ENCODE assay signal across 17 mouse cellular contexts in genomic region chr4:136801944-136802343, GRCm38 (mm10). TPM values are rescaled to one million over a fixed set of nuclear protein-coding genes. Genes with fewer than 3 reads are reported as not detected.
DNase-seq lines count a peak whose midpoint lies in the region; ATAC-seq and TF ChIP-seq lines count a peak whose summit lies in the region.
"Had no signal": no experiment of that assay in that cellular context is flagged by ENCODE, and none has a peak within 500 bp of the region (broad histone marks: within the 10 kb centered on the region; RNA-seq: fewer than 3 reads in every experiment).

No protein-coding gene starts in this region.

- 0 out of 2 replicates have a peak, but pooled peaks cover 3% of the 10 kb centered on the region for H3K36me3 ChIP-seq in hindbrain, embryonic 12.5 days
- H3K36me3 ChIP-seq in hindbrain, embryonic 13.5 days, result no peaks in the 10 kb centered on the region
- H3K36me3 ChIP-seq in MEL (ENCODE audit: control insufficient read depth in 1 of 2, insufficient read depth in 2 of 2, low read length in 2 of 2), result no peaks in the 10 kb centered on the region
- no peaks in the 10 kb centered on the region for H3K36me3 ChIP-seq in thymus, adult 2 months (ENCODE audit: control insufficient read depth, insufficient read depth, low read length)
- H3K36me3 ChIP-seq in forebrain, embryonic 10.5 days (replicated peaks), result peaks cover 23% of the 10 kb centered on the region; the same call in 1 of the 2 replicates
- H3K36me3 ChIP-seq: heart, embryonic 15.5 days; liver, embryonic 12.5 days; neural tube, embryonic 15.5 days had no signal

- no peak overlapping the region for H3K9ac ChIP-seq in hindbrain, embryonic 12.5 days
- H3K9ac ChIP-seq in hindbrain, embryonic 13.5 days, result no peak overlapping the region
- no peak overlapping the region for H3K9ac ChIP-seq in MEL (ENCODE audit: control insufficient read depth, low read depth, low read length, poor library complexity, severe bottlenecking)
- H3K9ac ChIP-seq: heart, embryonic 15.5 days; liver, embryonic 12.5 days; neural tube, embryonic 15.5 days had no signal

- H3K4me2 ChIP-seq in hindbrain, embryonic 12.5 days (replicated peaks), result no peak overlapping the region
- no peak overlapping the region for H3K4me2 ChIP-seq in hindbrain, embryonic 13.5 days
- H3K4me2 ChIP-seq: liver, embryonic 12.5 days; neural tube, embryonic 15.5 days had no signal

- TF ChIP-seq POLR2A in MEL (IDR thresholded peaks at IDR 0.05; ENCODE audit: control insufficient read depth in 1 of 2, insufficient read depth in 1 of 2, low read depth in 1 of 2, low read length in 2 of 2, poor library complexity in 1 of 2), result no peak
- TF ChIP-seq POLR2A in thymus, adult 2 months (IDR thresholded peaks at IDR 0.05; ENCODE audit: control insufficient read depth, extremely low read depth, insufficient read depth, low read length, poor library complexity), result no peak

- no peak overlapping the region for H3K4me3 ChIP-seq in hindbrain, embryonic 12.5 days
- H3K4me3 ChIP-seq in hindbrain, embryonic 13.5 days, result no peak overlapping the region
- H3K4me3 ChIP-seq in MEL (ENCODE audit: control insufficient read depth in 1 of 2, insufficient read depth in 1 of 2, low read depth in 2 of 2, low read length in 2 of 2), result no peak overlapping the region
- no peak overlapping the region for H3K4me3 ChIP-seq in thymus, adult 2 months (ENCODE audit: control insufficient read depth, insufficient read depth, low read length)
- H3K4me3 ChIP-seq in forebrain, embryonic 10.5 days, result no peak overlapping the region
- H3K4me3 ChIP-seq: heart, embryonic 15.5 days; liver, embryonic 12.5 days; neural tube, embryonic 15.5 days had no signal

- no peak for ATAC-seq in CD4-positive, CD25-positive, alpha-beta regulatory T cell, adult 4 months
- ATAC-seq in hindbrain, embryonic 12.5 days (ENCODE audit: low FRiP score), result no peak
- ATAC-seq in hindbrain, embryonic 13.5 days (ENCODE audit: low FRiP score), result no peak
- ATAC-seq: forebrain, embryonic 14.5 days; hindbrain, postnatal 0 days; liver, embryonic 12.5 days; midbrain, embryonic 16.5 days had no signal

- no peak for TF ChIP-seq EP300 in MEL (IDR thresholded peaks at IDR 0.05; ENCODE audit: low read depth in 1 of 2, low read length in 2 of 2)

- 0 out of 2 replicates have a peak overlapping the region, but pooled peaks have one; percentile 30 for H3K27ac ChIP-seq in hindbrain, embryonic 12.5 days
- H3K27ac ChIP-seq in hindbrain, embryonic 13.5 days, result no peak overlapping the region
- H3K27ac ChIP-seq in MEL (ENCODE audit: control insufficient read depth, low read depth, low read length), result no peak overlapping the region
- H3K27ac ChIP-seq in thymus, adult 2 months (ENCODE audit: control insufficient read depth, insufficient read depth, low read length), result no peak overlapping the region; the same call in 1 of the 2 replicates
- H3K27ac ChIP-seq in forebrain, embryonic 10.5 days, result no peak overlapping the region
- H3K27ac ChIP-seq: liver, embryonic 12.5 days; neural tube, embryonic 15.5 days had no signal

- no peaks in the 10 kb centered on the region for H3K9me3 ChIP-seq in hindbrain, embryonic 12.5 days (replicated peaks)
- H3K9me3 ChIP-seq in hindbrain, embryonic 13.5 days, result no peaks in the 10 kb centered on the region
- H3K9me3 ChIP-seq in MEL (replicated peaks; ENCODE audit: insufficient read depth, low read length), result no peaks in the 10 kb centered on the region
- H3K9me3 ChIP-seq in forebrain, embryonic 10.5 days, result no peaks in the 10 kb centered on the region
- H3K9me3 ChIP-seq: heart, embryonic 15.5 days; liver, embryonic 12.5 days; neural tube, embryonic 15.5 days had no signal

- peak; percentile 5 for DNase-seq in CD4-positive, CD25-positive, alpha-beta regulatory T cell, adult 2 months (ENCODE audit: low read depth, low spot score)
- DNase-seq in MEL (ENCODE audit: low read depth, low spot score), result peak; percentile 27
- peak; percentile 34 for DNase-seq in naive thymus-derived CD4-positive, alpha-beta T cell, adult 2 months (ENCODE audit: low read depth)
- DNase-seq in thymus, adult 2 months, result no peak
- no peak for DNase-seq in forebrain, embryonic 10.5 days (ENCODE audit: extremely low spot score, low spot score)
- DNase-seq: adrenal gland, postnatal 36 days; cerebellum, adult 9-10 months; right cerebral cortex, postnatal 4 days had no signal

- WGBS in hindbrain, embryonic 12.5 days, result 90% methylated on average over 5 of the region's 5 CpGs
- WGBS in hindbrain, embryonic 13.5 days, result 90% methylated on average over 5 of the region's 5 CpGs
- WGBS in thymus, adult 2 months, result 51% methylated on average over 5 of the region's 5 CpGs
- WGBS in forebrain, embryonic 10.5 days, result 89% methylated on average over 5 of the region's 5 CpGs

- H3K4me1 ChIP-seq in hindbrain, embryonic 12.5 days, result peaks cover 75% of the 10 kb centered on the region
- H3K4me1 ChIP-seq in hindbrain, embryonic 13.5 days (replicated peaks), result peaks cover 85% of the 10 kb centered on the region
- peaks cover 0 to 5% of the 10 kb centered on the region in 2 experiments; a peak in 2 of 4 replicates for H3K4me1 ChIP-seq in MEL (ENCODE audit: control insufficient read depth in 1 of 2, insufficient read depth in 2 of 2, low read length in 2 of 2)
- peaks cover 24% of the 10 kb centered on the region for H3K4me1 ChIP-seq in thymus, adult 2 months (replicated peaks; ENCODE audit: control insufficient read depth, insufficient read depth, low read length)
- H3K4me1 ChIP-seq in forebrain, embryonic 10.5 days, result peaks cover 99% of the 10 kb centered on the region

- H3K79me2 ChIP-seq in MEL (ENCODE audit: control insufficient read depth, insufficient read depth, low read length, poor library complexity), result no peaks in the 10 kb centered on the region

- no peaks in the 10 kb centered on the region for H3K27me3 ChIP-seq in hindbrain, embryonic 12.5 days
- H3K27me3 ChIP-seq in hindbrain, embryonic 13.5 days, result no peaks in the 10 kb centered on the region
- no peaks in the 10 kb centered on the region; a peak in 1 of 4 replicates for H3K27me3 ChIP-seq in MEL (ENCODE audit: control insufficient read depth in 1 of 2, insufficient read depth in 2 of 2, low read length in 2 of 2)
- no peaks in the 10 kb centered on the region for H3K27me3 ChIP-seq in thymus, adult 2 months (ENCODE audit: control insufficient read depth, insufficient read depth, low read length)
- no peaks in the 10 kb centered on the region for H3K27me3 ChIP-seq in forebrain, embryonic 10.5 days (ENCODE audit: poor library complexity, severe bottlenecking)
- H3K27me3 ChIP-seq: neural tube, embryonic 15.5 days had no signal

- TF ChIP-seq CTCF in MEL (IDR thresholded peaks at IDR 0.05 in 2 of 3, conservative IDR thresholded peaks at IDR 0.05 in 1 of 3; ENCODE audit: control insufficient read depth in 1 of 3, insufficient read depth in 1 of 3, low read depth in 2 of 3, low read length in 3 of 3, poor library complexity in 1 of 3, severe bottlenecking in 1 of 3), result no peak
- no peak for TF ChIP-seq CTCF in thymus, adult 2 months (IDR thresholded peaks at IDR 0.05; ENCODE audit: borderline replicate concordance, control insufficient read depth, extremely low read depth, insufficient read depth, low read length, poor library complexity)

- no peak for TF ChIP-seq RAD21 in MEL (IDR thresholded peaks at IDR 0.05; ENCODE audit: low read depth, low read length)

TF ChIP-seq in MEL, 35 proteins besides CTCF, POLR2A, EP300 and RAD21:
- TF ChIP-seq JUND (IDR thresholded peaks at IDR 0.05; ENCODE audit: low read depth, low read length) (no peak), E2F4 (IDR thresholded peaks at IDR 0.05; ENCODE audit: borderline replicate concordance, low read depth, low read length) (no peak), MYC (IDR thresholded peaks at IDR 0.05; ENCODE audit: low read depth, low read length) (no peak), MAZ (IDR thresholded peaks at IDR 0.05; ENCODE audit: low read depth, low read length) (no peak), CHD1 (IDR thresholded peaks at IDR 0.05; ENCODE audit: low read depth, low read length) (no peak), POLR2AphosphoS5 (IDR thresholded peaks at IDR 0.05; ENCODE audit: borderline replicate concordance, low read depth, low read length) (no peak), MXI1 (IDR thresholded peaks at IDR 0.05; ENCODE audit: low read depth, low read length) (no peak), GABPA (IDR thresholded peaks at IDR 0.05; ENCODE audit: low read depth, low read length) (no peak), NRF1 (IDR thresholded peaks at IDR 0.05; ENCODE audit: insufficient read depth, low read depth, low read length, poor library complexity, severe bottlenecking) (no peak), ZC3H11A (IDR thresholded peaks at IDR 0.05; ENCODE audit: low read depth, low read length) (no peak), UBTF (IDR thresholded peaks at IDR 0.05; ENCODE audit: borderline replicate concordance, insufficient read depth, low read depth, low read length) (no peak)

RNA-seq across cellular contexts. Expression of gene Ephb2, which starts 33.8 kb away (rescaled TPM):
- polyA plus RNA-seq in CD4-positive, CD25-positive, alpha-beta regulatory T cell, adult 4 months (2017; shearing (Covaris generic)), result not detected
- polyA plus RNA-seq in hindbrain, embryonic 12.5 days (2016; fragmentation: Nextera tagmentation; extraction: Ambion mirVana), result 25.4 and 30.8 TPM in 2 replicates
- polyA plus RNA-seq in hindbrain, embryonic 13.5 days (2015; fragmentation: Nextera tagmentation; extraction: Ambion mirVana), result 14.9 and 16.5 TPM in 2 replicates
- total RNA-seq in MEL (2012; rRNA removed), result 1.5 and 1.9 TPM in 2 replicates
- 1 to 10 TPM in 1 of 2 experiments, not detected in 1; 4.1 TPM for polyA plus RNA-seq in MEL (2012; ENCODE audit: insufficient read depth in 1 of 2, insufficient read length in 2 of 2, low read depth in 1 of 2, low replicate concordance in 2 of 2, missing spikeins in 1 of 2)
- 15.4 and 24.1 TPM in 2 replicates for polyA plus RNA-seq in thymus, adult 2 months (2012; rRNA removed)
- polyA plus RNA-seq in forebrain, embryonic 10.5 days (2016; fragmentation: Nextera tagmentation; extraction: Ambion mirVana), result 9.5 and 9.7 TPM in 2 replicates

Comparison
In these comparisons a context has a peak if more than half of its experiments do, and no peak if none do; other contexts are left out.
1. DNase-seq: peak in CD4-positive, CD25-positive, alpha-beta regulatory T cell, adult 2 months (single experiment), MEL (single experiment) and naive thymus-derived CD4-positive, alpha-beta T cell, adult 2 months (single experiment); none in thymus, adult 2 months (single experiment) and forebrain, embryonic 10.5 days (single experiment).